24 mouse cellular contexts compared by ENCODE assay signal in the genomic region with DNA sequence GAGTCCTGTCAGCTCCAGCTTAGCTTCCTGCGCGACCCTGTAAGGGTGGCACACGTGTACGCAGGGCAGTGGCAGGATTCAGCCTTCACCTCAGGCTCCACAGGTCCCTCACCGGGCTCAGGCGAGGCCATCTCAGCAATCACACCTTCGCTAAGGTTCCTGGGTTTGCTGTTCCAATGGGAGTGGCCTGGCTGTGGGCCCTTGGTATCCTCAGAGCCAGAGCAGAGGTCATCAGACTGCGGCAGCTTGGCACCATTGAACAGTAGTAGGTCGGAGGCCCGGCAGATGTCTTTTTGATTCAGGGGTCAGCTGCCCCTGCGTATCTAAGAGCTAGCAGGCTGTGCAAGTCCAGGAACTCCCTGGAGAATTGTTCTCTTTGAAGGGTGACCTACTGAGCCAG.
A peak's percentile ranks its signal among the peaks of the same experiment; 100 is the strongest.
DNase-seq lines count a peak whose midpoint lies in the region; ATAC-seq and TF ChIP-seq lines count a peak whose summit lies in the region.
"Had no signal": no experiment of that assay in that cellular context is flagged by ENCODE, and none has a peak within 500 bp of the region (broad histone marks: within the 10 kb centered on the region; RNA-seq: fewer than 3 reads in every experiment).

No protein-coding gene starts in this region.

- 85% methylated on average over 11 of the region's 11 CpGs for WGBS in forebrain, embryonic 13.5 days
- WGBS in forebrain, embryonic 11.5 days: 87% methylated on average over 11 of the region's 11 CpGs
- WGBS in hindbrain, embryonic 11.5 days: 70% methylated on average over 11 of the region's 11 CpGs
- WGBS in hindbrain, embryonic 13.5 days: 72% methylated on average over 11 of the region's 11 CpGs
- 74% methylated on average over 11 of the region's 11 CpGs for WGBS in neural tube, embryonic 11.5 days
- WGBS in stomach, postnatal 0 days: 79% methylated on average over 11 of the region's 11 CpGs

- peaks cover 51% of the 10 kb centered on the region for H3K4me1 ChIP-seq in forebrain, embryonic 13.5 days
- H3K4me1 ChIP-seq in forebrain, embryonic 11.5 days (replicated peaks; ENCODE audit: control insufficient read depth, insufficient read depth, low read length): peaks cover 2% of the 10 kb centered on the region; the same call in 1 of the 2 replicates
- peaks cover 8% of the 10 kb centered on the region for H3K4me1 ChIP-seq in hindbrain, embryonic 11.5 days (replicated peaks; ENCODE audit: control insufficient read depth, insufficient read depth, low read length)
- peaks cover 68% of the 10 kb centered on the region for H3K4me1 ChIP-seq in hindbrain, embryonic 13.5 days (replicated peaks)
- peaks cover 45% of the 10 kb centered on the region for H3K4me1 ChIP-seq in neural tube, embryonic 11.5 days (ENCODE audit: control insufficient read depth, insufficient read depth, low read length)
- H3K4me1 ChIP-seq in stomach, postnatal 0 days (replicated peaks; ENCODE audit: control insufficient read depth, insufficient read depth): 0 out of 2 replicates have a peak, but pooled peaks cover 2% of the 10 kb centered on the region

- no peaks in the 10 kb centered on the region for H3K9me3 ChIP-seq in forebrain, embryonic 13.5 days (replicated peaks)
- no peaks in the 10 kb centered on the region for H3K9me3 ChIP-seq in forebrain, embryonic 11.5 days (ENCODE audit: control insufficient read depth, low read length)
- no peaks in the 10 kb centered on the region for H3K9me3 ChIP-seq in hindbrain, embryonic 11.5 days (ENCODE audit: control insufficient read depth, low read length)
- no peaks in the 10 kb centered on the region for H3K9me3 ChIP-seq in hindbrain, embryonic 13.5 days
- H3K9me3 ChIP-seq in neural tube, embryonic 11.5 days (ENCODE audit: control insufficient read depth, low read length): no peaks in the 10 kb centered on the region
- H3K9me3 ChIP-seq in stomach, postnatal 0 days (ENCODE audit: control insufficient read depth, low read length): no peaks in the 10 kb centered on the region
- H3K9me3 ChIP-seq: hindbrain, embryonic 15.5 days; kidney, embryonic 15.5 days; liver, embryonic 13.5 days had no signal

- H3K36me3 ChIP-seq in forebrain, embryonic 13.5 days (ENCODE audit: poor library complexity, severe bottlenecking): no peaks in the 10 kb centered on the region
- no peaks in the 10 kb centered on the region for H3K36me3 ChIP-seq in forebrain, embryonic 11.5 days (ENCODE audit: control insufficient read depth, insufficient read depth, low read length)
- no peaks in the 10 kb centered on the region for H3K36me3 ChIP-seq in hindbrain, embryonic 11.5 days (ENCODE audit: control insufficient read depth, insufficient read depth, low read length)
- H3K36me3 ChIP-seq in hindbrain, embryonic 13.5 days: no peaks in the 10 kb centered on the region
- H3K36me3 ChIP-seq in neural tube, embryonic 11.5 days (ENCODE audit: control insufficient read depth, insufficient read depth, low read length): no peaks in the 10 kb centered on the region
- no peaks in the 10 kb centered on the region for H3K36me3 ChIP-seq in stomach, postnatal 0 days (ENCODE audit: control insufficient read depth, insufficient read depth, low read length)
- H3K36me3 ChIP-seq: G1E; hindbrain, embryonic 15.5 days; kidney, embryonic 15.5 days; limb, embryonic 12.5 days; liver, embryonic 13.5 days had no signal

- TF ChIP-seq EP300 in stomach, postnatal 0 days (optimal IDR thresholded peaks at IDR 0.05): no peak

- no peak overlapping the region for H3K4me2 ChIP-seq in forebrain, embryonic 13.5 days
- no peak overlapping the region for H3K4me2 ChIP-seq in forebrain, embryonic 11.5 days (ENCODE audit: low read depth, low read length, severe bottlenecking)
- H3K4me2 ChIP-seq in hindbrain, embryonic 11.5 days (replicated peaks; ENCODE audit: low read depth, low read length): no peak overlapping the region
- no peak overlapping the region for H3K4me2 ChIP-seq in hindbrain, embryonic 13.5 days
- H3K4me2 ChIP-seq in neural tube, embryonic 11.5 days (ENCODE audit: low read depth): no peak overlapping the region
- no peak overlapping the region for H3K4me2 ChIP-seq in stomach, postnatal 0 days (replicated peaks; ENCODE audit: low read depth)
- H3K4me2 ChIP-seq: heart, embryonic 11.5 days; hindbrain, embryonic 15.5 days; kidney, embryonic 15.5 days; liver, embryonic 13.5 days; lung, embryonic 14.5 days had no signal

- no peaks in the 10 kb centered on the region for H3K27me3 ChIP-seq in forebrain, embryonic 13.5 days
- no peaks in the 10 kb centered on the region for H3K27me3 ChIP-seq in forebrain, embryonic 11.5 days (ENCODE audit: control insufficient read depth, insufficient read depth, low read length)
- no peaks in the 10 kb centered on the region for H3K27me3 ChIP-seq in hindbrain, embryonic 11.5 days (ENCODE audit: control insufficient read depth, insufficient read depth, low read length)
- peaks cover 6% of the 10 kb centered on the region; the same call in 1 of the 2 replicates for H3K27me3 ChIP-seq in hindbrain, embryonic 13.5 days
- no peaks in the 10 kb centered on the region for H3K27me3 ChIP-seq in neural tube, embryonic 11.5 days (ENCODE audit: control insufficient read depth, insufficient read depth, low read length)
- no peaks in the 10 kb centered on the region for H3K27me3 ChIP-seq in stomach, postnatal 0 days (ENCODE audit: control insufficient read depth, insufficient read depth, low read length)
- H3K27me3 ChIP-seq: CH12.LX; hindbrain, embryonic 15.5 days; megakaryocyte, embryonic 14.5 days; Patski had no signal

- no peak overlapping the region for H3K9ac ChIP-seq in forebrain, embryonic 13.5 days
- no peak overlapping the region for H3K9ac ChIP-seq in forebrain, embryonic 11.5 days (ENCODE audit: low read length)
- H3K9ac ChIP-seq in hindbrain, embryonic 11.5 days (ENCODE audit: low read depth, low read length): peak overlapping the region; percentile 8; the same call in 1 of the 2 replicates
- H3K9ac ChIP-seq in hindbrain, embryonic 13.5 days: no peak overlapping the region
- H3K9ac ChIP-seq in neural tube, embryonic 11.5 days (ENCODE audit: low read length): no peak overlapping the region
- no peak overlapping the region for H3K9ac ChIP-seq in stomach, postnatal 0 days (ENCODE audit: low read length)
- H3K9ac ChIP-seq: hindbrain, embryonic 15.5 days; kidney, embryonic 15.5 days; limb, embryonic 12.5 days; liver, embryonic 13.5 days; lung, embryonic 14.5 days had no signal

- no peak for DNase-seq in forebrain, embryonic 11.5 days (ENCODE audit: low spot score)
- DNase-seq in hindbrain, embryonic 11.5 days (ENCODE audit: low spot score): no peak
- DNase-seq in neural tube, embryonic 11.5 days (ENCODE audit: low spot score): no peak
- no peak for DNase-seq in neural tube, embryonic 10.5 days (ENCODE audit: extremely low spot score, low spot score)
- DNase-seq in stomach, postnatal 0 days (ENCODE audit: low spot score): no peak
- DNase-seq in urinary bladder, adult 2 months (ENCODE audit: low spot score): no peak
- DNase-seq: B cell, adult 2 months; cerebellum, adult 8-10 months; kidney, adult 11 months; liver, embryonic 13.5 days; lung, embryonic 14.5 days; retina, postnatal 1 day; right cerebral cortex, postnatal 25 days; spleen, adult 18-20 months had no signal

- no peak for TF ChIP-seq CTCF in stomach, postnatal 0 days (IDR thresholded peaks at IDR 0.05; ENCODE audit: low read depth)

- no peak overlapping the region for H3K4me3 ChIP-seq in forebrain, embryonic 13.5 days
- no peak overlapping the region for H3K4me3 ChIP-seq in forebrain, embryonic 11.5 days (ENCODE audit: low read depth, low read length)
- H3K4me3 ChIP-seq in hindbrain, embryonic 11.5 days (ENCODE audit: low read depth, low read length): no peak overlapping the region
- no peak overlapping the region for H3K4me3 ChIP-seq in hindbrain, embryonic 13.5 days
- H3K4me3 ChIP-seq in neural tube, embryonic 11.5 days (ENCODE audit: low read depth, low read length): no peak overlapping the region
- no peak overlapping the region for H3K4me3 ChIP-seq in stomach, postnatal 0 days (ENCODE audit: low read depth, low read length)
- H3K4me3 ChIP-seq: hindbrain, embryonic 15.5 days; kidney, embryonic 15.5 days; limb, embryonic 12.5 days; liver, embryonic 13.5 days had no signal

- 0 out of 2 replicates have a peak overlapping the region, but pooled peaks have one; percentile 60 for H3K27ac ChIP-seq in forebrain, embryonic 13.5 days
- H3K27ac ChIP-seq in forebrain, embryonic 11.5 days (ENCODE audit: low read depth, low read length): no peak overlapping the region
- no peak overlapping the region for H3K27ac ChIP-seq in hindbrain, embryonic 11.5 days (ENCODE audit: low read depth, low read length)
- H3K27ac ChIP-seq in hindbrain, embryonic 13.5 days: no peak overlapping the region
- 0 out of 2 replicates have a peak overlapping the region, but pooled peaks have one; percentile 41 for H3K27ac ChIP-seq in neural tube, embryonic 11.5 days (ENCODE audit: low read depth, low read length)
- H3K27ac ChIP-seq in stomach, postnatal 0 days (replicated peaks): no peak overlapping the region
- H3K27ac ChIP-seq: kidney, embryonic 15.5 days; limb, embryonic 12.5 days; liver, embryonic 13.5 days had no signal

- ATAC-seq in forebrain, embryonic 13.5 days: no peak
- no peak for ATAC-seq in forebrain, embryonic 11.5 days (replicated peaks; ENCODE audit: low FRiP score)
- no peak for ATAC-seq in hindbrain, embryonic 11.5 days (ENCODE audit: low FRiP score)
- ATAC-seq in hindbrain, embryonic 13.5 days (ENCODE audit: low FRiP score): no peak
- ATAC-seq in neural tube, embryonic 11.5 days (ENCODE audit: insufficient read depth, low FRiP score, low TSS enrichment): no peak
- ATAC-seq in stomach, postnatal 0 days (ENCODE audit: low FRiP score, low TSS enrichment): peak; percentile 51; the same call in 1 of the 2 replicates
- ATAC-seq: Patski had no signal

Comparison
In these comparisons a context has a peak if more than half of its experiments do, and no peak if none do; other contexts are left out.
1. H3K27ac ChIP-seq: peak in forebrain, embryonic 13.5 days (single experiment) and neural tube, embryonic 11.5 days (single experiment); none in forebrain, embryonic 11.5 days (single experiment), hindbrain, embryonic 11.5 days (single experiment), hindbrain, embryonic 13.5 days (single experiment) and stomach, postnatal 0 days (single experiment).